Mouse (Mus musculus): ENCODE results near the gene Tmem184b.
A peak's percentile ranks its signal among the peaks of the same experiment; 100 is the strongest.

The Tmem184b gene

DNA sequence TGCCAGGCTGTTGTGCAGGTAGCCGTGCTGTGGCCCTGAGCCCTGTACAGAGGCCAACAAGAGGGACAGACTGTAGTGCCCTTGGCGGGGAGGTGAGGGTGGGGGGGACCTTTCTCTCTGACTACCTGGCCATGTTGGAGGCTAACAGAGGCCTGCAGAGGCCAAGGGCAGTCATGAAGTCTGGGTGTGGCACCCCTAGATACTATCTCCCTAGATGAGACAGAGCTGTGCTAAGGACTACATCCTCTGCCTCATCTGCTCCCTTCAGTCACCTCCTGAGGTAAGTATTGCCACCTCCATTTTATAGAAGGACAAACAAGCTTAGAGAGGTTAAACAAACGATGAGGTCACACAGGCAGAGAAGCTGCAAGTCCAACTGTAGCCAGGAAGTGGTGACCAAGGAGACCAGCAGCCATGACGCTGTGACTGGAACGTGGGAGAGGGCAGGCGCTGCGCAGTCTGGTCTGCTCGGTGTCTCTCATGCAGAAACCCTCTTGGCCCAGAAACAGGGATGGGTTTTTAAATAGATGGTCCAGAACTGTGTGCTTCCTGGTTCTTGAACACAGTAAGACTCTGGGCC lies 34.4 kb downstream of the Tmem184b start:
- DNase-seq (ENCODE audit: low spot score in 2 of 2) = no peak

DNA sequence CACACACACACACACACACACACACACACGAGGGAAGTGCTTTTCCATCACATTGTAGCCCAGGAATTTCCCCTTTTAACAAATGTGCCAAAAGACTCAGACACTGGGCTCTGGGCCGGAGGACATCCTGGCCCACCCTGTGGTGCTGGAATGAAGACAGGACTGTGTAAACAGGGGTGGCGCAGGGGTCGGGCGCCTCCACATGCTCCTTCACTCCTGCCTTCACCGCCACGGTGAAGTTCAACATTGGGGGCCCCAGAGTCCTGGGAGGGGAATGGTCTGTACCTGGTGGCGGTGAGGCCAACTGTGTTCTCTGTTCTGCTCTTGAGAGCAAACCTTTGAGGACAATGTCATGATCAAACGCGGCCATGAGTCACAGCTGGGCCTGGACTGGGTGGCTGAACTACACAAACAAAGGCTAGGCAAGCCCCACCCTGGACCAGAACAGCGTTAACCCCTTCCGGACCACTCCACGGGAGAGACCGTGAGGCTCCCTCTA lies 35.0 kb downstream of the Tmem184b start:
- no peak for DNase-seq (ENCODE audit: low spot score in 2 of 2)

DNA sequence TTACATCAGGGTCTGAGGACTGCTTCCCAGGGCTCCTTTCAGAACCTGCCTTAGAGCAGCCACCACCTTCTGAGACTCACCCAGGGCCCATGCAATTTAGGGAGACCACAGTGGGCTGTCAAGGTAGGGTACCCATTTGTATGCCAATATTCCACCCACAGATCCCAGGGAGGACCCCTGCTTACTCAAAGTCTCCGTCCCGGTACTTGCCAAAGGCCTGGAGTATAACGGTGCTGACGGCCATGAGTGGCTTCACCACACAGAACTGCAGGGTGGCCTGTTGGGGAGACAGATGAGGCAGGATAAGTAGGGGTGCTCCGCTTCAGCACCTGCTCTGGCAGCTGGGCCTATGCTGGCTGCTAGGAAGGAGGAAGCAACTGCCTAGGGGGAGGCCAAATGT lies 37.0 kb downstream of the Tmem184b start:
- no peak for DNase-seq (ENCODE audit: low spot score in 2 of 2)

DNA sequence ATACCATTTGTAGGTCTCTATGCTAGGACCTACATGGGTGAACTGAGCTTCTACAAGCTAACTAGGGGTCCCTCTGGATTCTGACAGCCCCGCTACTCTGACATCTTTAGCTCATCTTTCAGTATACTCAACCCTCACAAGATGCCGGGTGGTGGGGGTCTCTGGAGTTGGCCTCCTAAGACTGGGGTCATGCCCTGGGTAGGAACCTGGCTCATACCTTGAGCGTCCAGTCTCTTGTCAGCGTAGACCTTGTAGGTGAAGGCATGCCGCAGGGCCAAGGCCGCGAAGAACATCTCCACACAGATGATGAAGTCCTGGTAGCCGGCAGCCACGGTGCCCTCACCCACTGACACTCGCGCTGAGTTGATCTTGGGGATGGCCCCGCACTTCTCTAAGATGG lies 38.3 kb downstream of the Tmem184b start:
- DNase-seq (ENCODE audit: low spot score in 2 of 2) = no peak

DNA sequence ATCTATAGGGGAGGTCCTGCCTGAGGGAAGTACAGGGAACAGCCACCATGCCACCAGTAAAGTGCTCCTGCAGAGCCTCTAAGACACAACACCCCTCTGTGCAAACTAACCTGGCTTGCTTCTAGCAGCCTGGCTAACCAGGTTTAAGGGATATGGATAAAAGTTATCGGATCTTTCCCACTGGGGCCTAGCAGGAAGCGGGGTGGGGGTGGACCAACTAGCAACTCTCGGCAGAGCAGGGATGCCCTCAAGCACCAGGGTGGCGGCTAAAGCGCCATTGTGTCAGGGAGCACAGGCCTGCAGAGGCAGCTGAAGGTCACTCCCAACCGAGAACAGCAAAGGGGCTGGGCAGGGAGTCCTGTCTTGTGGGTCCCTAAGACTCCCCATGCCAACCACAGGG lies 39.2 kb downstream of the Tmem184b start:
- DNase-seq (ENCODE audit: low spot score in 2 of 2) = no peak

DNA sequence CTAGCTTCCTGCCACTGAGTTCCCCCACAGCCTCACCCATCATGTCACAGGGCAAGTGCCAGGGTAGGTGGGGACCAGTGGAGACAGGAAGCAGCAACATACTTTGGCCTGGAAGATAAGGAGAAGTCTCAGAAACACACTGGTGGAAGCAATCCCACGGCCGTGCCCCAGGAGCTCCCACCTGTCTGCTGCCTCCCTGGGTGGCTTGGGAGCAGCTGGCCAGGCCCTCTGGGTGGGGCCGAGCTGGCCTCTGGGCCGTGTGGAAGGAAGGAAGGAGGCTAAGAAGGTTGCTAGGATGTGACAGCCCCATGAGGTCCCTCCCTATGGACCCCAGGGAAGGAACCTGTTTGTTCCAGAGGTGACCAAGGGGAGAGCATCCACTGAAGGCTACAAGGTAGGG lies 42.3 kb downstream of the Tmem184b start:
- DNase-seq (ENCODE audit: low spot score in 2 of 2) = no peak

DNA sequence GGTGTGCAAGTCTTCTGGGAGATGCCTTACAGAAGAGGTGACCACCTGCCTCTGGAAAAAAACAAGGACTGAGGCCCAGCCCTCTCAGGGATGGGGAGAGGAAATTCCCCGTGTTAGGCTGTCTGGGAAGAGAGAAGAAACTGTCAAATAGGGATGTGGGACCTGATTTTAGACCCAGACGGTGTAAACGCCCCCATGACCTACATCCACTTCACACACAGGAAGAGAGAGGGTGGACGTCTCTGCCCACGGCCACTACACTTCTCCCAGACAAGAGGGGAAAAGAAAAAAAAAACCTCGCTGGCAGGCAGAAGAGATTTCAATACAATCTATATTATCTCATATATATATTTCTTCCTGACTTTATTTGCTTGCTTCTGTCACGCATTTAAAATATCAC lies 43.0 kb downstream of the Tmem184b start:
- no peak for DNase-seq (ENCODE audit: low spot score in 2 of 2)

DNA sequence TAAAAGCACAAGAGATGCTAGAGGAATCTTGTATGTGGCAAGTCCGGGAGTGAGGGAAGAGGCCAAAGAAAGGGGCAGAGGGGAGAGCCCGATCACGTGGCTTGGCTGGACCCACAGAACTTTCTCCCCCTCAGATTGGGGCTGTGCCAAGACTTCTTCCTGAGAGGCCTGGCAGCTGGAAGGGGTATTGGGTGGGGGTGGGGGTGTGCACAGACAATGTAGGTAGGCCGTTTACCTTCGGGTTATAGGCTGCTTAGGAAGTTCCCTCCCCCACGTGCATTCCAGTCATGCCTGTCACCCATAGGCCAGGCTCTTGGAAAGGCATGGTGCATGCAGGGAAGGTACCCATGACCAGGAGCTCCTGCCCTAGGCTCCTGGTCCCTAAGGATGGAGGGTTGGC lies 43.4 kb downstream of the Tmem184b start:
- no peak for DNase-seq (ENCODE audit: low spot score in 2 of 2)

DNA sequence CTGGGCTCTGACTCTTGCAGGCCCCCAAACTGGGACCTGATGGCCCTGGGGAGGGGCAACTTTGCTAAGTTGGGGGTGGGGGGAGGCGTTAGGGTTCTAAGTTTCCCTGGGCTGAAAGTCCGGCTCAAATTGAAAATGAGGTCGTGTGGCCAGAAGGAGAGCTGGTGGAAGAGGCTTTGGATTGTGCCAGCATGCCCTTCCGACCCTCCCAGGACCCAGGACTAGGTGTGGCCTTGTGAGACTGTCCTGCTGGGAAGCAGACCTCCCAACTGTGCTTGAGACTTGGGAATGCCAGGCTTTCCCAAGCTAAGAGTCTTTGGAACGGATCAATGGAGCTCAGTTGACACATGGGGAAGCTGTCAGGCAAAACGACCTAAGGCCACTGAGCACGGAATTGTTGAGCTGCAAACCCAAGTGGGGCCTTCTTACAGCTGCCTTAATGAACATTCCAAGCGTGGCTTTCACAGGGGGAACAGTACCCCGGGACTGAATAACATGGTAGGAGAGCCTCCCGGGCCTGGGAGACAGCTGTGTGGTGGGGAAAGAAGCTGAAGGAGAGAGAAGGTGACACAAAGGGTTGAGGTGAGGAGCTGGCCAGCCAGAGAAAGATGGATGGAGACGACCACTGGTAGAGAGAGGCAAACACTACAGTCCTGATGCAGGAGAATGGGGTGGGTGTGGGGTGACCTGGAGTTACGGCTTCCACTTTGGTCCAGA lies 45.2 kb downstream of the Tmem184b start:
- no peak for DNase-seq (ENCODE audit: low spot score in 2 of 2)

DNA sequence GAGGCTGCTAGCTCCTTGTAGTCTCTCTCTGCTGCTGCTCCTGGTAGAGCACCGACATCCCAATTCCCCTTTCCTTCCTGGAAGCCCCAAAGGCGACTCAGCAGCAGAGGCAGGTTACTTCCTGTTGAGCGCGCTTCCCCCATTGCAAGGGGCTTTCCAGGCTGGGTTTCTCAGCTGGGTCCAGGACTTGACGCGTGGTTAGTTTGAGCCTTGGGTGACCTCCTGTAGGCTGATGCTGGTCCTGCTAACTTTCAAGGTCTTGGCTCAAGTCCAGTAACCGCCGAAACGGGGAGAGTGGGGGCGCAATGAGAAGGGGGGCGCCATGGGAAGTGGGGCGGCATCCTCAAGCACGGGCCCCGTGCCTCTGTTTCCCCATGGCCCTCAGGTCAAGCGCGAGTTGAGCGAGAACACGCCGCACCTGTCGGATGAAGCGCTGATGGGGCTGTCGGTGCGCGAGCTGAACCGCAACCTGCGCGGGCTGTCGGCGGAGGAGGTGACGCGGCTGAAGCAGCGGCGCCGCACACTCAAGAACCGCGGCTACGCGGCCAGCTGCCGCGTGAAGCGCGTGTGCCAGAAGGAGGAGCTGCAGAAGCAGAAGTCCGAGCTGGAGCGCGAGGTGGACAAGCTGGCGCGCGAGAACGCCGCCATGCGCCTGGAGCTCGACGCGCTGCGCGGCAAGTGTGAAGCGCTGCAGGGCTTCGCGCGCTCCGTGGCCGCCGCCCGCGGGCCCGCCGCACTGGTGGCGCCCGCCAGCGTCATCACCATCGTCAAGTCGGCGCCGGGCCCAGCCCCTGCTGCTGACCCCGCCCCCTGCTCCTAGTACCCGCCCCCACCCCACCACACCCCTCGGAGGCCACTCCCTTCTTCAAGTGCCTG lies 46.1 kb downstream of the Tmem184b start:
- peak in 1 of 2 experiments; percentile 46 for DNase-seq (ENCODE audit: low spot score in 2 of 2)

DNA sequence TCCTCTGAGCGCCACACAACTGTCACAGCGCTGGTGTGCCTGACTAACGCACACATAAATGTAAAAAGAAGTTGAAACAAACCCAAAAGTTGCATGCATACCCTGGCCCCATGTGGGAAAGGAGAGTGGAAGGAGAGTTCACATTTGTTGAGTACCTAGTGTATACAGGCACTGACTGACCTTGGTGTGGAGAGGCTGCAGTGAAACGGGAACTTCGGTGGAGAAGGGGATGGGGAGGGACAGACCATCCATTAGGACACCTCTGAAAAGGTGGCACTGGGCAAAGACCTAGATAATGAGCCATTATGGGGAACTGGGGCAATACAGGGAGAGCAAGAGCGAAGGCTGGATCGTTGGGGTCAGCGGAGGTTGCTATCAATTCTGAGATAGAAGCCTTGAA lies 46.9 kb downstream of the Tmem184b start:
- DNase-seq (ENCODE audit: low spot score in 2 of 2) = no peak

DNA sequence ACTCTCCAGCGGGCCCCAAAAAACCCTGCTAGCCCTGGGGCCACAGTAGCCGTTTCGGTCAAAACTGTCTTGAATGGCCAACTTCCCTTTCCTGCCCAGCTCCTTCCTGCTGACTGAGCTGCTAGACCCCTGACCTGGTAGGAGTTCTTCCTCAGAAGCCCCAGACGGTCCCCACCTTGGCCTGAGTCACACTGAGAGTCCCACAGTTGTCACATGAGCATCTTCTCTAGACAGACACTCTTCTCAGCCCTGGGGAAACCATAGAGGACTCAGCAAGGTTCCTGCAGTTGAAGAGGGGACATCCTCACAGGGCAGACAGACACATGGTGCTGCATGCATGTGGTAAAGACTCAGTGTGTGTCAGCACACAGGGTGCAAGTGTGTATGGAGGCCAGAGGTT lies 48.8 kb downstream of the Tmem184b start:
- no peak for DNase-seq (ENCODE audit: low spot score in 2 of 2)

DNA sequence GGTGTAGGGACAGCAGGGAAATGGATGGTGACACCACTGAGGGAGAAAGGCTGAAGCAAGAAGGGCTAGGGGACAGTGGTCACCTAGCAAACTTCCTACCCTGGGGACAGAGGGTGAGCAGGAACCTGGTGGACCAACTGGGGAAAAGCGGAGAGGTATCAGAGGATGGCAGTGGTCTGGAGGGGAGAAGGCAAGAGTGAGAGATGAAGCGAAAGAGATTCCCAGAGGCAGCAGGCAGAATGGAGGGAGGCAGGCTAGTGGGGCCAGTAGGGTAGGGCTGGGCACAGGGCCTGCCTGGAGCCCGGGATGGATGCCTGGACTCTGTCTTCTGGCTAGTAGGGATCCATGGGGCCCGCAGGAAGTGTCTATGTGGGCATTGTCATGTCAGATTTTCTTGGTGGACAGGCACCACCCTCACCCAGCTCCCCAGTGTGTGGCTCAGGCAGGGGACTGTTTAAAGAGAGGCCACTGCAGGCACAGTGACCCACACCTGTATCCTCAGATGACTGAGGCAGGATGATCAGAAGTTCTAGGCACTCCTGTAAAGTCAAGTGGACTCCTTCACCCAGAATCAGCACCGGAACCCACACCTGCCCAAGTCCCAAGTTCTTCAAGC lies 49.6 kb downstream of the Tmem184b start:
- no peak for DNase-seq (ENCODE audit: low spot score in 2 of 2)

DNA sequence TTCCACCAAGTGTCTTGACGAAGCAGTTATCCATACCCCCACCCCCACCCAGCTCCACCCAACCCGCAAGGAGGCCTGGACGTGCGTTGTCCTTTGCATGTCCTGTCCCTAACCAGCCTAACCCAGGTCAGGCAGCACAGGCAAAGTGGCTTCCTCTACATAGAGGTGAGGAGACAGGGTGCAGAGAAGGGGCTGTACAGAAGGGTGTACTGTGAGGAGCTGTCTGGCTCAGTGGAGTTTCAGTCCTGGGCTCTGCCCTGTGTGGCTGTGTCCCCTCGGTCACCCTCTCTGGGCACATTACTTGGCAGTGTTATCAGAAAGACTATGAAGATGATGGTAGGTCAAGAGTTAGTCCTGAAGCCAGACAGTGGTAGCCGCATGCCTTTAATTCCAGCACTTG lies 50.9 kb downstream of the Tmem184b start:
- no peak for DNase-seq (ENCODE audit: low spot score in 2 of 2)

DNA sequence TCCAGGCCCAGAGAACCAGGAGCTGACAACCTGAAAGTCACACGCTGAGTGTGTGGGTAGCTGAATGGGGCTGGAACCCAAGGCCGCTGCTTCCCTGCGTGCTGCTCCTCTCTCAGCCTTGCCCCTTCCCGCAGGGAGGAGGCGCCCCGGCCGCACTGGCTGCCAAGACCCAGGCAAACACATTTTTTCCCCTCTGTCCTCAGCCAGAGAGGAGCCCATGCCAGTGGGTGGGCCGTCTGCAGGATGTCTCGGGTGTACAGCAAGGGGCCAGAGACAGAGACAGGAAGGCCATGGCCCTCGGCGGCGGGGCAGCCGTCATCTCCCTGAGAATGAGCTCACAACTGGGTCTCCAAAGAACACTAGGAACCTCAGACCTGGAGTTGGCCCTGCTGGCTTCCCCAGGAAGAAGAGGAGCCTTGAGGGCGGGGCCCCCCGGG lies 52.0 kb downstream of the Tmem184b start:
- no peak for DNase-seq (ENCODE audit: low spot score in 2 of 2)

DNA sequence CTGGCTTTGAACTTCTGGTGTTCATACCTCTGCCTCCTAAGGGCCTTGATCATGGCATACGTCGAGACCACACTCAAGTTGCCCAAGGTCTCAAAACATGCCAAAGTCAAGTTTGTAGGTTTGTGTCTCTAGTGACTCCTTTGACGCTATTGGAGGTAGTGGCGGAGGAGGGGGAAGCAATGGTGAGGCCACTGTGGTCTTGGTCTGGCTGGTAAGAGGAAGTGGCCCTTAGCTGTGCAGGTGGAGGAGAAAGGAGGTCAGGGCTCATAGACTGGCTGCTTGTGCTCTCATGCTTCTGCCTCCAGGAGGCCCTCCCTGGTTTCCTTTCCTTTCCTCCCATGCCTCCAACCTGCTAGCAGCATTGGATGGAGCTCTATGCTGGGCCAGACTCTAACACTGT lies 52.5 kb downstream of the Tmem184b start:
- DNase-seq (ENCODE audit: low spot score in 2 of 2) = no peak

DNA sequence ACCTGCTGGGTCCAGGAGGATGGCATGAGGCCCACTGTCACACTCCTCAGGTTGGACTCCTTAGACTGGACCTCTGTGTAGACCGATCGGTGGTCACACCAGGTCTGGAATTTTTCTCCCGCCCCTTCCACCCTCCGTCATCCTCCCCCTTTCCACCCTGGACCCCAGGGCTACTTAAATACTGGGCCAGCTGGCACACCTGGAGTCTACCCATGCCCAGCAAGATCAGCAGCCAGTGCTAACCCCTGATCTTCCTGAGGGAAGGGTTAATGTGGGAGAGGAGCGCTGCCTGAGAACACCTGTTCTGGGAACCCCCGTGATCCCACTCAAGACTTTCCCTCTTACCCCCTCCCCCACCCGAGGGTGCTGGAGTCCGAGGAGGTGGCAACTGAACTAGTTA lies 54.7 kb downstream of the Tmem184b start:
- DNase-seq (ENCODE audit: low spot score in 2 of 2) = no peak

DNA sequence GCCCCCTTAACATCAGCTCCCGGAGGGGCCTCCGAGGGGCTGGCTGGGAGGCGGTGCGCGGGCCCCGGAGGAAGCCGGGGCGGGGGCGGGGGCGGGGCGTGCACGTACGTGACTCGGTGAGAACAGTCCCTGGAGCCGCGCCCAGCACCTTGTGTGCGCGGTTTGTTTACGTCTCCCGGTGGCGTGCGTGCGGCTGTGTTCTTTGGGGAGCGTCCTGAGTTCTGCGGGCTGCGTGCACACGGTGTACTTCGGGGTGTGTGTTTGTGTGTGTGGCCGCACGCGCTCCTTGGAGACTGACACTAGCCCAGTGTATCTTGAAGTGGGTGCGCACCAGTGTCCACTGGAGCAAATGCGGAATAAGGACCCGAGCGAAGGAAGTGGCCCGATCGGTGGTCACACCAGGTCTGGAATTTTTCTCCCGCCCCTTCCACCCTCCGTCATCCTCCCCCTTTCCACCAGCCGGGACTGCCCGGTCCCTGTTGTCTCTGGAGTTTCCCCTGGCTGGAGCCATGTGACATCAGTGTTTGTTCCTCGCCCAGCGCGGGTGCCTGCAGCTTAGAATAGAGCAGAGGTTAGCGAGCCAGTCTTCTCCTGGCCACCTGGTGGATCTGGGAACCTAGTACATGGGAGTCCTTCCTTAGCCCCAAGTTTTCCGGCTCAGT lies 55.4 kb downstream of the Tmem184b start:
- peak in 1 of 2 experiments; percentile 42 for DNase-seq (ENCODE audit: low spot score in 2 of 2)

DNA sequence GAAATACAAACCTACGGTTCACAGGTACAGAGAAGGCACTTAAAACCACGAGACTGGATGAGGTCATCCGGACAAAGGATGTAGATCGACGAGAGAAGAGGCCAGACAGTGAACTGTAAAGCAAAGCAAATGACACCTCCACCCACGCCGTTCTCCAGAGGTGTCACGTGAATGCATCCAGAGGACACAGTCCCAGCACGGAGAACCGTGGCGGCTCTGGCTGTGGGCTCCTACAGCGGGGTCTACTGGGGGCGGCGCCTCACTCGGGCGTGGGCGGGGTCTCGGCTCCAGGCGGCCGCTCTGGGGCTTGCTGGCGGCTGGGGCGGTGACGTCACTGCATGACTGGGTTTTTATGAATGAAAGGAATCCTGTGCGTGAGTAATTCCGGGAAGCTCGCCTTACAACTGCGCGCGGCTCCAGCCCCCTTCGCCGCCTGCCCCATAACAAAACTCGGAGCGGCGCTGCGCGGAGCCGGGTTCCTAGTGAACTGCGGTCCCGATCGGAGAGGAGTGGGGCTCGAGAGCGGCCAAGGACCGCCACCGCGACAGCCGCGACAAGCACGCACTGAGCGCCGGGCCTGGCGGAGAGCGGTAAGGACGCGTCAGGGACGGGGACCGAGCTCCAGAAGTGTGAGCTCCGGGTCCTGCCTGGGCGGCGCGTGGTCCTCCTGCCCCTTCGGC lies 56.1 kb downstream of the Tmem184b start:
- DNase-seq (ENCODE audit: low spot score in 2 of 2) = peak; percentile 50 to 85

DNA sequence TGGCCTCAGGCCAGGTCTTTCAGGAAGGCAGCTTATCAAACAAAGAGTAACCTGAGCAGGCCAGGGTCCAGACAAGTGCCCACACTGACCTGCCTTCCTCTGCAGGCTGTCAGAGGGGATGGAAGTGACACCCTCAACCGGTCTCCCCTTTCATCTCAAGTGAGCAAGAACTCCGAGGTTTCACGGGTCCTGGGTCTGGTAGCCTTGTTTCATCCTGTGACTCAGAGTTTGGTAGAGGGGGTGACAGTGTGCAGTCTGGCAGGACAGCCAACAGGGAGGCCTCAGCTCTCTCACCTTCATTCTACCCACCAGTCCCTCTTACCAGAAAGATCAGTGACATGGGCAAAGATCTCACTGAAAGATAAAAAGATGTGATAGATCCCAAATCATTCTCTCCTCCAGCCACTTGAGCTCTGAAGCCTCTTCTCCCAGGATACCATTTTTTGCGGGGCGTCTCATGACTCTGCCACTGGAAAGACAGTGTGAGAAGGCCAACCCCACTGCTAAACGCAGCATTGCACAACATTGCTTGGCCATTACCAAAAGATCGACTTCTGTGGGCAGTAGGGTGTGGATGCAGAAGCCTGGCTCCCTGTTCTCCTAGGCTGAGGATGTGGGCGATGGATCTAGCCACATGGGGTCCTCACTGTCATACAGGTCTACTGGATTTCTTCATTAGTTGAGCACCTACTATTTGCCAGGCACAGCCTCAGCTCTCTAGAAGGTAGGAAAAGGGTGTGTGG lies 57.1 kb downstream of the Tmem184b start, which contains the start of gene Maff:
Maff (plus strand) TSS at position 571 of the 743 bp plus-strand sequence.
- DNase-seq (ENCODE audit: low spot score in 2 of 2) = no peak
